Mouse (Mus musculus): Measurements from ENCODE around the gene Prrg4. TPM values are rescaled to one million over a fixed set of nuclear protein-coding genes. Genes with fewer than 3 reads are reported as not detected.

Prrg4 gene
- 0.06 and 0.15 TPM in 2 replicates for polyA plus RNA-seq (2012; rRNA removed)

DNA sequence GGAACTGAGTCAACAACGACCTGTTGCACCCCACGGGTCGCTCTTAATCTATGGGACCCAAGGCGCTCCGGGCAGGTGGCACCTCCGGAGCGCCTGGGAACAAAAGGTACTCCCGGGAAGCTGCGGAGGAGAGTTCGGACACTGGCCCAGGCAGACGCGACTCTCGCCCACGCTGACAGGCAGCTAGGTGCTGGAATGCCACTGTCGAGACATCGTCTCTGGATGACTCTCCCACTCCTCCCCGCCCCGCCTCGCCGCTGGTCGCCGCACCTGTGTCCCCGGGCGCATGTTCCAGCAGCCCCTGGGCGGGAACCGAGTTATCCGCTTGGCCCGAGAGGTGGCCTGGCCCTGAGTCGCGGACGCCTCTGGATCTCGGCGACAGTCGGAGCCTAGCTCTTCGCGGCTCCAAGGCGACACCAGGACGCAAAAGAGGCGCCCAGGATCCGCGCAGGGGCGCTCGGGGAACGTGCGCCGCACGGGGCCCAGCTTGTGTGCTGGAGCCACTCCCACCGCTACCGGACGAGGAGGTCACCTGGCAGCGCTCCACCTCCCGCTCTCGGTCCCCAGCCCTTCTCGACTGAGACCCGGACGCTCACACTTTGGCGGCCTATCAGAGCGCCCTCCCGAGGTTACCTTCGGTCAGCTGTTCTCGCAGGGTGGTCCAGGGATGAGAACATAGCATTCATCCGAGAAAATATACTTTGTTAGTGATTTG lies at the start of gene Prrg4:
Gene Prrg4 (minus strand): TSS at position 601 of the 715 bp plus-strand sequence.

DNA sequence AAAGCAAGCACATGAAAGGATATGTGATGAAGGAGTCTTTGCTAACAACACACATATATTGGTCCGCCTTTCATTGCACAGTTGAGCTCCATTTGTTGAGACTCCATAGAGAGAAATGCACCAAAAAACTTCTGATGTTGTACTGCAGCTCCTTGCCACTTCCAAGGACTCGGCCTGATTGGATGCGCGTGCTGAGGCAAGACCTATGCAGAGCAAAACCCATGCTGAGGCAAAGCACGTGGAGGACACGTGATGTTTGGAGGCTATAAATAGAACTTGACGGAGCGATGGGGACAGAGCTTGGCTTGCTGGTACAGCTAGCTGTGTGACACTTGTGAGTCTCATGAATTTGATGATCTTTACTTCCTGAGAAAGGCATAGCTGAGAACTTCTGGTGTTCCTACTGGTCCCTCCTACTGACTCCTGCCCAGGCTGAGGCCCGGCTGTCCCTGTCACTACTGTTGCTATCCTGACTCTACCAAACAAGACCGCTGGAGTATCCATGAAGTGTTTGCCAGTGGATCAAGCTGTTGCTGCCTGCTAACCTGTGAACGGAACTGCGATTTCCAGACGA lies 17.7 kb upstream of the Prrg4 start, which contains the start of gene Ccdc73:
Gene Ccdc73 (plus strand): TSS at position 524 of the 574 bp plus-strand sequence.

DNA sequence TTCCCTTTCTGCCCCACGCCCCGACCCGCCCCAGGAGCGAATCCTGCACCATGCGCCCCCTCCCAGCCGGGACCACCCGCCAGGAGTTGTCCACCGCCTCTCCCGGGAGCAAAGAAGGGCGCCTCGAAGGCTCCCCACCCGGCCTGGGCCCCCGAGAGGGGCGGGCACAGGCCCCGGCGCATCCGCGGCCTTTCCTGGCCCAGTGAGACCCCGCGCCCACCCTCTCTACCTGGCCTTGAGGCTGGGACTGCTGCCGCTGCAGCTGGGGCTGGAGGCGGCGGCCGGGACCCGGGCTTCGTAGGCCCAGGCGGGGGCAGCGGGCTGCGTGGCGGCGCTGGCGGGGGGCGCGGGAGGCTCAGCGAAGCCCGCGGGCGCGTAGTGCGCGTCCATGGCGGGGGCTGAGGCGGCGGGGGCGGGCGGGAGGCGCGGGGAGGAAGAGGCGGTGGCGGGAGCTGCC lies 33.3 kb downstream of the Prrg4 start, which contains the start of gene Qser1:
Gene Qser1 (minus strand): TSS at position 390 of the 457 bp plus-strand sequence.

Other genes with a start within 250 kb of the Prrg4 start
- gene Tcp11l1, start 137.7 kb downstream of the Prrg4 start, polyA plus RNA-seq (2012; rRNA removed), result 2.5 and 3.4 TPM in 2 replicates
- gene Pin1rt1, start 133.5 kb downstream of the Prrg4 start, polyA plus RNA-seq (2012; rRNA removed), result not detected in 2 replicates
- 6.1 and 7.6 TPM in 2 replicates for gene Depdc7, start 107.0 kb downstream of the Prrg4 start, polyA plus RNA-seq (2012; rRNA removed)
- gene Qser1, start 33.1 kb downstream of the Prrg4 start, polyA plus RNA-seq (2012; rRNA removed), result 2.8 and 3.2 TPM in 2 replicates
- gene Ccdc73, start 17.9 kb upstream of the Prrg4 start, polyA plus RNA-seq (2012; rRNA removed), result 0.74 and 2.1 TPM in 2 replicates
- gene Eif3m, start 167.2 kb upstream of the Prrg4 start, polyA plus RNA-seq (2012; rRNA removed), result 90.4 and 107 TPM in 2 replicates
- gene Gm11060, start 242.1 kb upstream of the Prrg4 start, polyA plus RNA-seq (2012; rRNA removed), result not detected in 2 replicates